Mouse (Mus musculus): ENCODE results near the gene Asl.
"Not testable (repeated sequence)": the region's sequence is repeated elsewhere in the genome, so short reads cannot be mapped to it uniquely, and the experiment has no call there.

Asl gene

DNA sequence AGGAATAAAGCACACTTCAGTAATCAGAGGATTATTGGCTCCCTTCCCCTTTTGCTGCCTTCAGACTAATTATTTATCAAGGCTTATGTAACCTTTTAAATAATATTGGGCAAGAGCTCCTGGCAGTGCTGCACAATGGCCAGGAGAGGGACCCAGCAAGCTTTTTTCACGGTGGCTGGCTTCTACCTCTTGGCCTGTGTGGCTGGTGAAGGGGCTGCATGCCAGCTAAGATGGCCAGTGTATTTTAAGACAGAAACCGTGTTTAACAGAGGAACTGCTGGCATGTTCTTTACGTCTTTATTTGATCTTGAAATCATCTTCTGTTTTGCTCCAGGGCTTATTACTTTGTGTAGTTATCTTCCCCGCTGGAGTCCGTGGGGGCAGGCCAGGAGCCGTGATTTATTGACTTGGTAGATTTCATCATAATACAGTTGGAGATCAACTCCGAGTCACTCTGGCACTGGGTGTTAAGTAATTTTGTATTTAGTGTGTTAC lies 15.2 kb upstream of the Asl start:
- peak; percentile 66 for DNase-seq

DNA sequence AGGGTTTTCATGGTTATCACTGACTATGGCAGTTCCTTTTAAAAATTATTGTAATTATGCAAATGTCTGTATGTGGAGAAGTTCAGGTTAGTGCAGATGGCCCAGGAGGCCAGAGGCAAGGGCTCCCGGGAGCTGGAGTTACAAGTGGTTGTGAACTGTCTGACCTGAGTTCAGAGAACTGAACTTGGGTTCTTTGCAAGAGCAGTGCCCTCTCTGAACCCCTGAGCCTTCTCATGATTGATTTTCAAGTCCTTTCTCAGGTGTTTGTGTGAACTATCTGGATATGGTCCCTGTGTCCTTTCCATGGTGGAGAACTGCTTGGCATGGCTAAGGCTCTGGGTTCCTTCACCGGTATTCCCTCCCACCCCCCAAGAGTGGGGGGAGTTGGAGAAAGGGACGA lies 14.7 kb upstream of the Asl start:
- no peak for DNase-seq

DNA sequence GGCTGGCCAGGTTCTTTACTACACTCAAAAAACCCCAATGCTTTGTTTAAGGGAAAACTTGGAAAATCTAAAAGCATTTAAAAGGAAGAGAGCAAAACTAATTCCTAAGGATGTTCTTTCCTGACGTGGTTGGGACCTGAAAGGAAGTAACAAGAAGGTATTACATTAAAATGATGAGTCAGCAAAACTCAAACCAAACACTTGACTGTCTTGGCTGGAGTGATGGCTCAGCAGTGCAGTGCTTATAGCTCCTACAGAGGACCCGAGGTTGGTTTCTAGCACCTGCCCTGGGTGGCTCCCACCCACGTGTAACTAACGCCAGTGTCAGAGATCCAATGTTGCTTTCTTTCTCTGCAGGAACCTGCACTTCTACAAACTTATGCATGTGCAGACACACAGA lies 12.2 kb upstream of the Asl start:
- DNase-seq = no peak

DNA sequence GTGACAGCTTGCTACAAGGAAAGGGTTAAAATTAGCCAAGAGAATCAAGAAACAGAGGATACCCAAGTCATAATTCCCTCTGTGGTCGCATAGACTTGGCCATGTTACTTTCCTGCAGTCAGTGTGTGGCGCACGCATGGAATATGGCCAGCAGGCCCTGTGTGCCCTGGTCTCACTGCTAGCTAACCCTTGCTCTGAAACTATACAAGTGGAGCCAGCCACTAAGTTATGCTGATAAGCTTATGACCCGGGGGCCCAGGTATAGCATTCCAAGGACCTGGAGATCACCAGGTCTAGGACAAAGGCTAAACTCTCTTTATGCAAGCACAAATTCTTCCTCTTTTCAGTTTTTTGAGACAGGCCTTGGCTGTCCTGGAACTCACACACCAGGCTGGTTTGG lies 11.8 kb upstream of the Asl start:
- no peak for DNase-seq

DNA sequence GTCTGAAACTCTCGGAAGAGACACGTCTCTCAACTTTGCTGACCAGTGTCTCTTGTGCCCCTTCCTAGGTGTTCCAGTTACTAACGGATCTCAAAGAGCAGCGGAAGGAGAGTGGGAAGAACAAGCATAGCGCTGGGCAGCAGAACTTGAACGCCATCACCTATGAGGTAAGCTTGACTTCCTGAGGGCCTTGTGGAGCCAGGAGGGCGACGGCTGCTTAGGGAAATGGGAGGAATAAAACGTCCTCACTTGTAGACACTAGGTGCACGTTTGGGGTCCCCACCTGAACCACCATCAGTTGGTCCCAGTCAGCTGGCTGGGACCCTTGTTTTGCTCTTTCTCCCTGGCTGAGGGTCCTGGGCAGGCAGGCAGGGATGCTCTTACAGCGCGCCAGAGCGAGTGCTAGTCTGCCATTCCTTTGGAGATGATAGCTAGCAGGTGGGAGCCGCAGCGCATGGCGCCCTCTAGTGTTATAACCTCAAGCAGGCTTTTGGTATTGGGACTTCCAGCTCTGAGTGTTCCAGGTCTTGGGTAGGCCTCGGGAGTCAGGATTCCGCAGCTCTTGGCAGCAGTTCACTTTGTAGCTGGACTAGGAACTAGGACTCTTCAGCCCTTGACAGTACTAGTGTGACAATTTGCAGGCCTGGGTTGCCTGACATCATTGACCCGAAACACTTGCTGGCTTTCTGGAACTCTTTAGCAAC lies 8.9 kb upstream of the Asl start:
- peak; percentile 81 for DNase-seq

DNA sequence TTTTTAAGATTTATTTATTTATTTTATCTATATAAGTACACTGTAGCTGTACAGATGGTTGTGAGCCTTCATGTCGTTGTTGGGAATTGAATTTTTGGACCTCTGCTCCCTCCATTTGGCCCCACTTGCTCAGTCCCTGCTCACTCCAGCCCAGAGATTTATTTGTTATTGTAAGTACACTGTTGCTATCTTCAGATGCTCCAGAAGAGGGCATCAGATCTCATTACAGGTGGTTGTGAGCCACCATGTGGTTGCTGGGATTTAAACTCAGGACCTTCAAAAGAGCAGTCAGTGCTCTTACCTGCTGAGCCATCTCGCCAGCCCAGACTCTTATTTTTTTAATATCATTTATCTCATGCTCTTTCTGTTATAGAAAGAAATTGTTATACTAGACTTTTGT lies 7.3 kb upstream of the Asl start:
- not testable (repeated sequence) for DNase-seq

DNA sequence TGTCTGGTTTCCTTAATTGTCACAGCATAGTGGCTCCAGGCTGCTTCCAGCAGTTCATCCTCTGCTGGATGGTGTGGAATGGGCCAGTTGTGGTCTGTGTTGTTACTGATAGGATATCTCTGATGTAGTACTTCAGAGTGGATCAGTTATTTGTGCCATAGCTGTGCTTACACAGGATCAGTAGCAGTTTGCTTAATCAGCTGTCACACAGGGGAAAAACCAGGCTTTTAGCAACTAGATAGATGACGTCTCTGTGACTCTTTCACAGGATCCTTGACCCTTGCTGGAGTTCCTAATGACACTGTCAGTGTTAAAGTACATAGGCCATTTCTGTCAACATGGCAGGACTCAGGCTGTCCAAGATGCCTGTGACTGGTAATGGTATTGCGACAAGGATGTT lies 4.8 kb upstream of the Asl start:
- no peak for DNase-seq

DNA sequence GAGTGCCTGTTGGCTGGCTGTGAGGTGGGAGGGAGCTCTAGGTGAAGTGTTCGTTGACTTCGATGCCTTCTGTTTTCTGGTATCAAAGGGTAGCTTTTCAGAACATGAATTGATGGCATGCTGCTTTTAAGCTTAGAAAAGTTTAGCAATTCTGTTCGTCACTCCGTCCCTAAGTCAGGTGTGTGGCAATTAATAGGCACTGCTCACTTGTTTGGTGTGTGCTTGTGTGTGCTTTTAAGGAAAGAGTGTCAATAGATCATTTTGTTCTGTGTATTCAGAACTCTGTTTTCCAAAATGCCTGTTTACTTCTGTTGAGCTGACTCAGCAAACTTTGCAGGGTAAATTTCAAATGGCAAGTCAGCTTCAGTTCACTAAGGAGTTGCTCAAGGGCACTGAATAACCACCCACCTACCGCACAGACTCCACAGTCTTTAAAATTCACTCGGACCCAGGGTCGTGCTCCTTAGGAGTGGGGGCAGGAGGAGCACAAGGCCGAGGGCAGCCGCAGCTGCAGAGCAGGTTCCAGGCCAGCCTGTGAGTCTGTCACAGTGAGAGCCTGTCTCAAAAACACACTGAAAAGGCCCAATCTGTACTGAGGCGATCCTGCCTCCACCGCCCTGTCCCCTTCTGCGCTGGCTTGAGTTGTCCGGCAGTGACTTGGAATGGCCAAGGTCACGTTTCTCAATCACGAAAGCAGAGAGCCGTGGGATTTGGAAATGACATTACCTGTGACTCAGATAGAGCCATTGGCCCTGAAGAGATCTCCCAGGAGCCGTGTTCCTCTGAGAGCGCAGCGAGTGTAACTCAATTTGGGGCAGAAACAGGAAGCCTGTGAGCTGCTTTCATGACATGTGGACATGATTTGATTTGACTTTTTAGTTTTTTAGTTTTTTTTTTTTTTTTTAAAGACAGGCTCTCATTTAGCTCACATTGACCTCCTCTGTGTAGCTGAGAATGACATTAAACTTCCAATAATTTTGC lies 2.7 kb upstream of the Asl start:
- no peak for DNase-seq

DNA sequence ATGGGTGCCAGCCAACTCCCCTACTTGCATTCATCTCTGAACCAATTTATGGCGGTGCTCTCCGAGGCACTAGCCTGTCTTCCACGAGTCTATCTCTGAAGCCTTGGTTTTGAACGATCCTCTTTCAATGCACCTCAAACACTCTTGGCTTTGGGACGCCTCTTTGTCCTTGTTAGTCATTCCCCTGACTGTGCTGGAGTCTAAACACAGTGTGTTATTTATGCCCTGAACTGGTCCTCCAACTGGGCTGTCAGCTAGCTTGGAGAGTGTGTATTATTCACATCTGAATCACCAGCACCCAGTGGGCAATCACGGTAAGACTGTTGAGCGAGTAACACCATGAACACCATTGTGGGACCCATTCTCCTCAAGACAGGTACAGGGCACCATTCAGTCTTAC lies 1.4 kb downstream of the Asl start:
- no peak for DNase-seq

DNA sequence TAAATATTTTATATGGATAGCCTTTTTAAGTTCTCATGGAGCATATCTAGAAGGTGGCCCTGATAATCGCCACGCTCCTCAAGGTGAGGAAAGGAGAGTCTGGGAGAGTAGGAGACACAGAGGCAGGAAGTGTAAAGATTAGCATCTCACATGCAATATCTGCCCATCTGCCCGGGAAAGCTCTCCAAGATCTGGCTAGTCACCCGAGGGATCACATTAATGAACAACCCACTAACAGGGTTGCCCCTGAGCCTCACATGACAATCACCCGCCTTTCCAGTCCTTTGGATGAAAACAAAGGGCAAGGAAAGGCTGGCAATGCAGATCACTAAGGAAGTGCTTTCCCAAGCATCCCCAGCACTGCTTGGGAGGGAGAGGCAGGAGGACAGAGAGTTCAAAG lies 1.9 kb downstream of the Asl start:
- DNase-seq = peak; percentile 73

DNA sequence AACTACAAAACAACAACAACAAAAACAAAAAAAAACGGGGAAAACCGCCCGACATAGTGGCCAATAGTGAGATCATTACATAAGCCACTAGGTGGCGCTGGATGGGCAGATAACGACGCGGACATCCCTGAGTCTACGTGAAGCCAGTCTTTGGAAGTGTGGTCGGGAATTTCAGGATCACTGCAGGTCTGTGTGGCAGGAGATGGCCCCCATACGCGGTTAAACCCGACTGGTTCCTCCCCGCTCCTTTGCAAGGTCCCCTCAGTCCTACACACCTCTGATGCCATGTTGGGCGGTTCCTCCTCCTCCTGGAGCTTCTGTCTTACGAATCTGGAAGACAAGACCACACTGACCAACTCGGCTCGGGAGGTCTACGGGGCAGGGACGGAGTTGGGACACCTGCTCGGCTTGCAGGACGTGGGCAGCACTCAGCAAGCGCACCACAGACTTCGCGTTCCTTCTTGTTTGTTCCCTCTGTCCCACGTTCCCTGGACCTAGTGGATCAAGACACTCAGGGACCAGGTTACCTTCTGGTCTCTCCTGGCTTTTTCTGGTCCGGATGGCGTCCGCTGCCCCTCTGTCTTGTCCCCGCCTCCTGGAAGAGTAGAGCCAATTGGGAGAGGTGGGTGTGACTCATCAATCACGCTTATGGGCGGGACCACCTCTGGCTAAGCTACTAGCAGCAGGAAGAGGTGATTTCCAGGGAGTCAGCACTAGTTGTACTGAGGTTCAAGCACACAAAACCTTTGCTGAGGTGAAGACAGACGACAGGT lies 5.1 kb downstream of the Asl start:
- peak; percentile 93 for DNase-seq

DNA sequence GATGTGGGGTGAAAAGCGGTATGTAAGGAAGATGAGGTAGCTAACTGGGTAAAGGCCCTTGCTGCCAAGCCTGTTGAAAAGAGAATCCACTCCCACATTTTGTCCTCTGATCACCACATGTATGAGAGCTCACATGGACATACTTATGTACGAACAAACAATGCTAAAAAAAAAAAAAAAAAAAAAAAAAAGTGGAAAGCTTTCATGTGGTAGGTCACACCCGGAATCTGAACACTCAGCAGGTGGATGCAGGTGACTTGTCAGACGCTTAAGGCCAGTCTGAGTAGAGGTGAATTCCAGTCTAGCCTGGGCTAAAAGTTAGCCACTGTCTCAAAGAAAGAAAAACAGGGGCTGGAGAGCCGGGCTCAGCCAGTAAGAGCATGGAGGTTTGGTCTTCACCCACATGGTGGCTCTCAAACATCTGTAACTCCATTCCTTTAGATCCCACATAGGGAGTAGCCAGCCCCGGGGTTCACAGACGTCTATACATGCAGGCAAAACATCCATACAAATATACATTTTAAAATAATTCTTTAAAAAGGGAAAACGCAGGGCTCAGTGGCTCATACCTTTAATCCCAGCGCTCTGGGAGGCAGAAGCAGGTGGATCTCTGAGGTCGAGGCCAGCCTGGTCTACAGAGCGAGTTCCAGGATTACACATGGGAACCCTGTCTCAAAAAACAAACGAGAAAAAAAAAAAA lies 5.8 kb downstream of the Asl start:
- DNase-seq = peak; percentile 12

DNA sequence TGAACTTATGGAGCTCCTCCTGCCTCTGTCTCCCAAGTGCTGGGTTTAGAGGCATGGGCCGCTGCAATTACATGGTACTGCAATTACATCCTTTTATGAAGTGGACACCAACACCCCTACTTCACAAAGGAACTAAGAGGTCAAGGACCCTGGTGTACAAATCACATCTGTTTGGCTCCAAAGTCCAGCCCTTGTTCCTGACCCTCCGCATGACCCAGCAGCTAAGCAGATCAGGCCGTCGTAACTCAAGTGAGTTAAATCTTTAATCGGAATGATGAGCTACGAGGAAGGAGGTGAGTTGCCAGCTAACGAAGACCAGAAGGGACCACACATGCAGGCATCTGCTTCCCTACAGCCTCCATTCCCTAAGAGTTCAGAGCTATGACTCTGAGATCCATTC lies 6.7 kb downstream of the Asl start:
- peak; percentile 21 for DNase-seq

DNA sequence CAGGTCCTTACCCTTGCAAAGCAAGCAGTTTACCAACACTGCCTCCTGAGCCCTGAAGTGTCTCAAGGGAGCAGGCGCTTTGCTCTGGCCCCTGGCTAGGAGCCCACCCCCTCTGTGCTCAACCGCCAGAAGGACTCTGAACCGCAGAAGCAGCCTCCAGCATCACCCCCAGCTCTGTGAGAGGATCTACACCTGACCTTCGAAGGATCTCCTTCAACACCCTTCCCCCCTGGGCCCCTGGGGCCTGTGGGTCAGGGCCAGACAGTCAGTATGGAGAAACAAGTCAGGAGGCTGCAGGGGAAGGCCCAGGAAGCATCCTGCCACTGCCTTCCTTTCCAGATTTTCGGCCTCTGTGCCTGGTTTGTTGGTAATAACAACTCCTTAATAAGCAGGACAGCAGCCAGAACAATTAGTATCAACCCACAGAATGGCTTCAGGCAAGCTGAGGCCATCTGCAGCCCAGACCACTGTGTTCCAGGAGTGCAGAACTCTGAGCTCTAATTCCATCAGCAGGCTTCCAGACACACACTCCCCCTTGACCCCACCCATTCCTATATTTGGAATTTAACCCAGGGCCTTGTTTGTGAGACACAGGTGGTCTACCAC lies 7.6 kb downstream of the Asl start:
- peak; percentile 50 for DNase-seq

DNA sequence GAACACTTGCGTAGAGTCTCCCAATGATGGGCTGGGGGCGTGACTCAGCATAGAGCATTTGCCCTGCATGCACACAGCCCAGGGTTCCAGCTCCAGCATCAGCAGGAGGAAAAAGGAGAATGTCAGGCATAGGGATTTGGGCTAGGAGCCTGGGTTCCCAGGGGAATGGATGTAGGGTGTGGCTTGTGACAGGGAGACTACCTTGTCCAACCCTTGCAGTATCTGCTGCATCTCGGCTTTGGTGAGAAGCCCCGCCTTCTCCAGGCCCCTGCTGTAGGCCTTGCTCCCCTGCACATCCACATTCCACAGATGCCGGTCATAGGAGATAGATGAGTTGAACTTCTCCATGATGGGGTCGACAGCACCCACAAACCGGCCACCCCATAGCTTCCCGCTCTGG lies 9.6 kb downstream of the Asl start:
- no peak for DNase-seq

DNA sequence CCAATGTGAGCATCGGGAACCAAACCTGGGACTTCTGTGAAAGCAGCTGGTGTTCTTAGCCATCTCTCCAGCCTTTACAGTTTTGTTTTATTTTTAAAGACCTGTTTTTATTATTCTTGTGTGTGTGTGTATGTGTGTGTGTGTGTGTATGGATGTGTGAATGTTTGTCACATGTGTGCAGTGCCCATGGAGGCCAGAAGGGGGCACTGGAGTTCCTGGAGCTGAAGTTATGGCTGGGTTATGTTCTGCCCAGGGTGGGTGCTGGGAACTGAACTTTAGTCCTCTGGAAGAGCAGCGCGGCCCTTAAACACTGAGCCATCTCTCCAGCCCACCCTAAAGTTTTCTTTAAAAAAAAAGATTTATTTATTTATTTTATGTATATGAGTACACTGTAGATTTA lies 13.9 kb downstream of the Asl start:
- no peak for DNase-seq

DNA sequence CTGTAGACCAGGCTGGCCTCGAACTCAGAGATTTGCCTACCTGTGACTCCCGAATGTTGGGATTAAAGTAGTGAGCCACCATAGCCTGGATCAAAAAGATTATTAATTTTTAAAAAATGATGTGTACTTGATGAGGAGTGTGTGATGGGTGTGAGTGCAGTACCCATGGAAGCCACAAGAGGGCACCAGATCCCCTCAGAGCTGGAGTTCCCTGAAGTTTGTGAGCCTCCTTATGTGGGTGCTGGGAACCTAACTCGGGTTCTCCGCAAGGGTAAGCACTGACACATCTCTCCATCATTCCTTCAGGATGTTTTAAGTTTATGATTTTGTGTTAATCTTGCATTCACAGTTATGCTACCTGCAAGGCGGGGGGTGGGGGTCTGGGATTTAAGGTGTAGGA lies 18.1 kb downstream of the Asl start:
- no peak for DNase-seq

DNA sequence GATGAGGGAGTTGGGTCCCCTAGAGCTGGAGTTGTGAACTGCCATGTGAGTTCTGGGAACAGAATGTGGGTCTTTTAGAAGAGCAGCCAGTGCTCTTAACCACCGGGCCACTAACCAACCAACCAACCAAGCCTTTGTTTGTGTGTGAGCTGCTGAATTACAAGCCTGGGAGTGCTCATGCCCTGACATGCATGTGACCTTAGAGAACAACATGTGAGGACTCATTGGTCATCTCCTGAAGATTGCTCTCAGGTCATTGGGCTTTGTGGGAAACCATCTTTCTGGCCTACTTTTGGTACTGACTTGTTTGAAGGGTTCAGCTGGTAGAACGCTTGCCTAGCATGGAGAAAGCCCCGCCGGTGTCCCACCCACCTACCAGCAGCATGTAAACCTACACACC lies 19.3 kb downstream of the Asl start:
- no peak for DNase-seq

DNA sequence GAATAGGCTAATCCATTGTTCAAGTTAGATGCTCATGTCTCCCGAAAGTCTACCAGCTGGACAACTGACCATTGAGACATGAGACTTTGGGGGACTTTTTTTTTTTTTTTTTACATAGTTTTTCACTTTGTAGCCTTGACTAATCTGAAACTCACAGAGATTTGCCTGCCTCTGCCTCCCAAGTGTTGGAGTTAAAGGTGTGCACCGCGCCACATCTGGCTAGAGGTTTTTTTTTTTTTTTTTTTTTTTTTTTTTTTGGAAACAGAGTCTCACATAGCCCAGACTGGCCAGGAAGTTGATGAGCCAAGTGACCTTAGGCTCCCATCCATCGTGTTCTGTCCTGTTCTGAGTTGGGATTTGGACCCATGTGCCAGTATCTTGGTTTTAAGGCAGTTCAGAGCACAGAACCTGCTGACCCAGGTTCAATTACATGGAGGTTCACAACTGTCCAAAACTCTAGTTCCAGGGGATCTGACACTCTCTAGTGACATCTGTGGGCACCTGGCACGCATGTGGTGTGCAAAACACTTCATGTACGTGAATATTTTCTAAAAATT lies 20.9 kb downstream of the Asl start:
- no peak for DNase-seq

DNA sequence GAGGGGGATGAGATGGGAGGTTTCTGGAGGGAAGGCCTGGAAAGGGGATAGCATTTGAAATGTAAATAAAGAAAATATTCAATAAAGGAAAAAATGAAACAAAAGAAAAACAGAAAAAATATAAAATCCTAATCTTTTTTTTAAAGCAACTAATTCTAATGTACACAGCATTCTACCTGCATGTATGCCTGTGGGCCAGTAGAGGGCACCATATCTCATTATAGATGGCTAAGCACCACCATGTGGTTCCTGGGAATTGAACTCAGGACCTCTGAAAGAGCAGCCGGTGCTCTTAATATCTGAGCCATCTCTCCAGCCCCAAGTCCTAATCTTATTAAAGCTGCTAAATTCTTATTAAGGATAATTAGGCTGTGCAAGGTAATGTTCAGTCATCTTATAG lies 21.7 kb downstream of the Asl start:
- no peak for DNase-seq

DNA sequence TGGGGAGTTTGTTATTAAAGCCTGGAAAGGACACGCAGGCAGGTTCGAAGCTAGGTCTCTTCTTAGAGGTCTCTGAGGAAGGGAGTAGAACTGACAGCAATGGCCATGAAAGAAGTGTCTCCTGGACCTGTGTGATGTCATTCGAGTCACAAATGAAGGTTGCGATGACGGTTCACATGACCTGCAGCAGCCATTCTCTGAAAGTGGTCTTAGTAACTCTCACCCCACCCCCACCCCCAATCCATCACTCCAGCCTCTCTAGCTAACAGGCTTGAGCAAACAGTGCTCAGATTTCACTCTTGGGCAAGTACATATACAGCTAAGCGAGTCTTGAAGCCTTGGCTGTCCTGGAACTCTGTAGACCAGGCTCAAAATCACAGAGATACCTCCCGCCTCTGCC lies 25.8 kb downstream of the Asl start:
- DNase-seq = no peak
